Mouse (Mus musculus): ENCODE data around the gene Gm20388.

DNA sequence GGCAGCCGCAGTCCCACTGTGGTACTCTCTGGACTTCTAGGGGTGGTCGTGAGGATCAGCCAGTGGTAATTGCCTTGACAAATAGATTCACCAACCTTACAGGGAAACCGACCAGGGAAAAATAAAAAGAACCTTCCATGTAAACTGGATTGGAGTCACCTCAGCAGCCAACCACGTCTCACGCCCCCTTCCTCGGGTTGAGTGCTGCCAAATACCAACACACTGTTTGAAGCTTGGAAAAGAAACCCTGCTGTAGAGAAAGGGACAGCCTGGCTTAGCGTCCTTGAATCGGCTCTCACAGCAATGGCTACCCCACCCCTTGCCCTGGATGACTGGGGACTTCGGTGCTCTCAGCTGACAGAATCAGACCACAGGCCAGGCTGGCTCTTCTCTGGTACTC lies 1386.7 kb downstream of the Gm20388 start:
- TF ChIP-seq CTCF (IDR thresholded peaks at IDR 0.05; ENCODE audit: low read depth) (no peak), EP300 (optimal IDR thresholded peaks at IDR 0.05) (no peak)
